Mouse (Mus musculus) forebrain, postnatal 0 days (tissue): Measurements from ENCODE around the gene Mrps27. TPM values are rescaled to one million over a fixed set of nuclear protein-coding genes. Genes with fewer than 3 reads are reported as not detected.

Source experiments
- ATAC-seq: fragments of 200-750 bp; cut with Nextera tagmentation; 2 replicates; pipeline ENCODE4 v1.8.0; 2017; ENCODE audit warnings: mild to moderate bottlenecking, moderate library complexity
- DNase-seq: peaks from one replicate; pipeline ENCODE4 v3.0.0-alpha.2; 2015
- H3K27ac ChIP-seq: fragments of 300-500 bp; sonication (generic); 2 replicates; pipeline ENCODE4 v1.5.1; 2014; ENCODE audit warnings: low read depth, mild to moderate bottlenecking, antibody characterized with exemption, low read length, moderate library complexity, mixed read lengths
- H3K27me3 ChIP-seq: fragments of 300-500 bp; sonication (generic); 2 replicates; pipeline ENCODE4 v1.6.1; 2014; ENCODE audit warnings: mild to moderate bottlenecking, low read length, mixed read lengths; ENCODE audit not compliant: insufficient read depth
- H3K36me3 ChIP-seq: fragments of 300-500 bp; sonication (generic); 2 replicates; pipeline ENCODE4 v1.6.1; 2014; ENCODE audit warnings: mild to moderate bottlenecking, moderate library complexity; ENCODE audit not compliant: insufficient read depth
- H3K4me1 ChIP-seq: fragments of 300-500 bp; sonication (generic); 2 replicates; pipeline ENCODE4 v1.6.1; 2014; ENCODE audit warnings: antibody characterized with exemption; ENCODE audit not compliant: insufficient read depth
- H3K4me2 ChIP-seq: fragments of 300-500 bp; sonication (generic); 2 replicates; pipeline ENCODE4 v1.6.1; 2014; ENCODE audit warnings: low read depth, mild to moderate bottlenecking, moderate library complexity
- H3K4me3 ChIP-seq: fragments of 300-500 bp; sonication (generic); 2 replicates; pipeline ENCODE4 v1.5.1; 2014; ENCODE audit warnings: low read depth, low read length, mixed read lengths
- H3K9ac ChIP-seq: fragments of 300-500 bp; sonication (generic); 2 replicates; pipeline ENCODE4 v1.6.1; 2014; ENCODE audit warnings: mild to moderate bottlenecking
- H3K9me3 ChIP-seq: fragments of 300-500 bp; sonication (generic); 2 replicates; pipeline ENCODE4 v1.6.1; 2016; ENCODE audit warnings: low read length
- CTCF ChIP-seq: sonication (generic); IDR thresholded peaks from 2 replicates; pipeline ENCODE4 v1.5.1; 2016; ENCODE audit warnings: antibody characterized with exemption, control low read depth, low read depth
- WGBS: fragments of 180-500 bp; shearing (Covaris S2); extraction: QIAGEN DNeasy Blood & Tissue Kit; methylation state at CpG from one replicate; pipeline ENCODE4 v1.1.7; 2014; 5-methylcytosine and 5-hydroxymethylcytosine counted together
- polyA plus RNA-seq: library from polyadenylated mRNA; unstranded; fragments of >200 nt; fragmentation: Nextera tagmentation; extraction: Ambion mirVana; gene quantifications from 2 replicates; pipeline ENCODE4 v1.2.1, GENCODE M21; 2015
- total RNA-seq: library from RNA; depleted of rRNA; stranded (reverse); fragments of >200 nt; gene quantifications from 2 replicates; pipeline ENCODE4 v1.2.3, GENCODE M21; 2014

Mrps27 gene
- total and polyA plus RNA-seq, 2 experiments from 2014 or later: 23.9 to 39.6 TPM

DNA sequence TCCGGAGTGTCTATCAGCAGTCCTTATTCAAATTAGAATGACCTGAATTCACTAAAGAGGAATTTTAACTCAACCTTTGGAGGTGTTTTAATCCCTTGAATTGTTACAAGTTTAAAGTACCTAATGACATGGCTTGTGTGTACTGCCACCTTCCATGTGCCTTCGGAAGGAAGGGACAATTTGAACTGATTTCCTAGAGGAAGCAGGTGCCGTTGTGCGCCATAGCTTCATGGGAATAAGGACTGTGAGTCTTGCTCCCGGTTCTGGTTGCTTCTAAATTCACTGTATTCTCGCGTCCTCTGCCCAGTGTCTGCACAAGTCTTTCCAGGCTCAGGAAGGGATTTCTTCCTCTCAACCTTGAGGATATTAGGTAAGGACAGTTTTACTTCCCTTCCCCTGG, 41.8 kb downstream of the Mrps27 start:
- Histone ChIP-seq H3K27ac (no peak overlapping the region), H3K4me3 (no peak overlapping the region), H3K9ac (no peak overlapping the region), H3K27me3 (no peaks in the 10 kb centered on the region), H3K9me3 (no peaks in the 10 kb centered on the region), H3K36me3 (peaks cover 1% of the 10 kb centered on the region; the same call in 1 of the 2 replicates), H3K4me2 (no peak overlapping the region), H3K4me1 (no peaks in the 10 kb centered on the region)
- TF ChIP-seq CTCF: no peak
- ATAC-seq (no peak), DNase-seq (no peak)
- 77% methylated on average over 7 of the region's 7 CpGs for WGBS

DNA sequence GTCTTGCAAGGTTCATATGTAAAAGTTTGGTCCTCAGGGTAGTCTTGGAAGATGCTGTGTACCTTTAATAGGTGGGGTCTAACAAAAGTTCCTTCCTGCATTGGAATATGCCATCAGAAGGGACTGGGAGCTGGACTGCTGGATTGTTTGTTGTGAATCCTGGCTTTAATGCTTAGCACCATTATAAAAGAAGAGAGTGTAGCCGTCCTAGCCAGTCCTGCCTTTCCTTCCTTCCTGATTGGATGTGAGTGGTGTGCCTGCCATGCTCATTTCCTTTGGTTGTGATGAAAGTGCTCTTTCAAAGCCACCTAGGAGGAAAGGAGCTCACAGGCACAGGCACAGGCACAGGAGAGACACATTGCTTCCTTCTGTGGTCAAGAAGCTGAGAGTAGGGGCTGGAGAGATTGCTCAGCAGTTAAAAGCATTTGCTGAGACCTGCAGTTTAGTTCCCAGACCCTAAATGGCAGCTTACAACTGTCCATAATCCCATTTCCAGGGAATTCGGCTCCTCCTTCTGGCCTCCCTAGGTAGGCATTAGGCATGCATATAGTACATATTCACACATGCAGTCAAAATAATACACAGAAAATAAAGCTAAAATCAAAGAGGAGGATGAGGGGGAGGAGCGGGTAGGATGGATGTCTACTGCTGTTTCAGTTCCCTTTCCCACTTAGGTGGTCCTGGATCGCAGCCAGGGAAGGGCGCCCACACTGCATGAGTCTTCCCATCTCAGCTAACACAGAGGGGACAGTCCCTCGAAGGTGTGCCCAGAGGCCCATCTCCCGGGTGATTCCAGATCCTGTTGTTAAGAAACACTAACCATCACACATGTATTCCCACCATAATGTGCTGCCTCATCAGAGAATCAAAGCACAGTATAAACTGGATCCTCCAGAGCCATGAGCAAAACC, 43.6 kb downstream of the Mrps27 start:
- no peak for ATAC-seq
- 57% methylated on average over 7 of the region's 7 CpGs for WGBS

GRCm38 (mm10) chr13:99391417-99391816, 46.8 kb downstream of the Mrps27 start:
- no peak overlapping the region for H3K27ac ChIP-seq
- no peaks in the 10 kb centered on the region for H3K36me3 ChIP-seq
- H3K4me2 ChIP-seq: no peak overlapping the region
- no peak for TF ChIP-seq CTCF
- WGBS: 39% methylated on average over 3 of the region's 3 CpGs
- H3K9me3 ChIP-seq: no peaks in the 10 kb centered on the region
- ATAC-seq (0 out of 2 replicates have a peak, but pooled peaks have one; percentile 29), DNase-seq (no peak)
- no peak overlapping the region for H3K4me3 ChIP-seq
- no peak overlapping the region for H3K9ac ChIP-seq
- no peaks in the 10 kb centered on the region for H3K4me1 ChIP-seq
- H3K27me3 ChIP-seq: no peaks in the 10 kb centered on the region

More for the DNA sequence above, 43.6 kb downstream of the Mrps27 start:
- TF ChIP-seq CTCF: no peak
- H3K4me2 ChIP-seq: no peak overlapping the region
- DNase-seq: no peak
- H3K4me3 ChIP-seq: no peak overlapping the region
- no peaks in the 10 kb centered on the region for H3K9me3 ChIP-seq
- H3K4me1 ChIP-seq: no peaks in the 10 kb centered on the region
- no peaks in the 10 kb centered on the region; the same call in 1 of the 2 replicates for H3K36me3 ChIP-seq
- no peak overlapping the region for H3K27ac ChIP-seq
- no peak overlapping the region for H3K9ac ChIP-seq
- H3K27me3 ChIP-seq: no peaks in the 10 kb centered on the region

- no peaks in the 10 kb centered on the region for H3K9me3 ChIP-seq
- TF ChIP-seq CTCF: no peak
- peaks cover 4% of the 10 kb centered on the region; the same call in 1 of the 2 replicates for H3K4me1 ChIP-seq
- H3K27me3 ChIP-seq: no peaks in the 10 kb centered on the region
- 82% methylated on average over 3 of the region's 3 CpGs for WGBS
- ATAC-seq: no peak
- no peak overlapping the region for H3K4me3 ChIP-seq
- no peak overlapping the region for H3K4me2 ChIP-seq
- H3K27ac ChIP-seq: no peak overlapping the region
- no peak overlapping the region for H3K9ac ChIP-seq
- DNase-seq: no peak
- H3K36me3 ChIP-seq: no peaks in the 10 kb centered on the region
Observed at GRCm38 (mm10) chr13:99393128-99393527, 48.5 kb downstream of the Mrps27 start.

GRCm38 (mm10) chr13:99394694-99395093, 50.1 kb downstream of the Mrps27 start:
- Histone ChIP-seq H3K9me3 (no peaks in the 10 kb centered on the region), H3K27ac (no peak overlapping the region), H3K4me1 (peaks cover 5% of the 10 kb centered on the region; the same call in 1 of the 2 replicates), H3K4me3 (no peak overlapping the region), H3K9ac (no peak overlapping the region), H3K4me2 (no peak overlapping the region), H3K27me3 (no peaks in the 10 kb centered on the region), H3K36me3 (no peaks in the 10 kb centered on the region)
- DNase-seq: peak; percentile 31
- peak; percentile 57 for TF ChIP-seq CTCF
- WGBS: 42% methylated on average over 3 of the region's 3 CpGs
- no peak for ATAC-seq

GRCm38 (mm10) chr13:99395531-99395930, 50.9 kb downstream of the Mrps27 start:
- Histone ChIP-seq H3K9me3 (no peaks in the 10 kb centered on the region), H3K36me3 (no peaks in the 10 kb centered on the region), H3K27me3 (no peaks in the 10 kb centered on the region), H3K4me3 (no peak overlapping the region), H3K27ac (no peak overlapping the region), H3K4me2 (no peak overlapping the region), H3K9ac (no peak overlapping the region), H3K4me1 (peaks cover 5% of the 10 kb centered on the region; the same call in 1 of the 2 replicates)
- WGBS: 39% methylated on average over 12 of the region's 12 CpGs
- ATAC-seq: no peak
- DNase-seq: no peak
- no peak for TF ChIP-seq CTCF

DNA sequence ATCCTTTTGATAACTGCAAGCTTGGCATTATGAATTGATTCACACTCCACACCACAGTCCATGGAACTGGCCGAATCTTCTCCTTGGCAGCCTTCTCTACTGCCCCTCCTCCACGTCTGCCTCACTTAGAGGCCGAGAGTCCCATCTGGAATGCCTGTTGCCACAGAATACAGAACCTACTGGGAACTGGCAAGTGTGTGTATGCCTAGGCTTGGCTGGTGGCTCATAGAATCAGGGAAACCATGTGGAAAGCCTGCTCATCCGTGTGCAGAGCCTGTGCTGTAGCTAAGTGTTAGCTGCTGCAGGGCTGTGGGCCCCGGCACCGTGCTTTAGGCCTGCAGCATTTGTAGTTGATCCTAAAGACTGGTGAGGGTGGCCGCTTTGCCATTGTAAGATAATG, 52.6 kb downstream of the Mrps27 start:
- Histone ChIP-seq H3K27ac (peak overlapping the region; percentile 22; the same call in 1 of the 2 replicates), H3K9me3 (no peaks in the 10 kb centered on the region), H3K9ac (no peak overlapping the region), H3K27me3 (no peaks in the 10 kb centered on the region), H3K4me2 (no peak overlapping the region), H3K4me3 (no peak overlapping the region), H3K36me3 (no peaks in the 10 kb centered on the region), H3K4me1 (peaks cover 5% of the 10 kb centered on the region; the same call in 1 of the 2 replicates)
- peak; percentile 76 for DNase-seq
- peak; percentile 98 for ATAC-seq
- 17% methylated on average over 7 of the region's 7 CpGs for whole genome bisulfite sequencing
- TF ChIP-seq CTCF: no peak
